Mouse (Mus musculus) urinary bladder, adult 18-20 months (tissue): ENCODE measurements around the gene Pik3r6.

ENCODE experiments used
- DNase-seq, 2 experiments: peaks; one replicate each; pipeline ENCODE4 v3.0.0; 2022; ENCODE audit warnings: low spot score in 2 of 2, mixed read lengths in 2 of 2

Gene Pik3r6

GRCm38 (mm10) chr11:68502902-68503629, at the start of gene Pik3r6:
TSS of gene Pik3r6 (plus strand) at chr11:68503019.
- no peak for DNase-seq

DNA sequence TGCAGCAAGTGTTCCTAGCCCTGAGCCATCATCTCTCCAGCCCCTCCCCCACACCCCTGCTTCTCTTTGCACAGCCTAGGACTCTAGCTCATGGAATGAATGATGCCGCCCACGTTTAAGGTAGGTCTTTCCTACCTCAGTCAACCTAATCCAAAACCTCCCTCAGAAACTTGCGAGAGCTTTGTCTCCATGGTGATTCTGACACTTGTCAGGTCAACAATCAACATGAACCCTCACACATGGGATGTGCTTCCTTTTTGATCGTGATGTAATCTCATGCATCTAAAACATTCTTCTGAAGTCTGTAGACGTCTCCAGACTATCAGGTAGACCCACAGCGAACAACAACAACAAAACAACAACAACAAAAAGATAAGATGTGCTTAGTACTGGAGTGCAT, 49.5 kb upstream of the Pik3r6 start:
- no peak for DNase-seq

- DNase-seq, result no peak
Measured at GRCm38 (mm10) chr11:68458086-68458485, 44.7 kb upstream of the Pik3r6 start.

- no peak for DNase-seq
Measured at GRCm38 (mm10) chr11:68459021-68459420, 43.8 kb upstream of the Pik3r6 start.

GRCm38 (mm10) chr11:68459486-68459885, 43.3 kb upstream of the Pik3r6 start:
- no peak for DNase-seq

DNA sequence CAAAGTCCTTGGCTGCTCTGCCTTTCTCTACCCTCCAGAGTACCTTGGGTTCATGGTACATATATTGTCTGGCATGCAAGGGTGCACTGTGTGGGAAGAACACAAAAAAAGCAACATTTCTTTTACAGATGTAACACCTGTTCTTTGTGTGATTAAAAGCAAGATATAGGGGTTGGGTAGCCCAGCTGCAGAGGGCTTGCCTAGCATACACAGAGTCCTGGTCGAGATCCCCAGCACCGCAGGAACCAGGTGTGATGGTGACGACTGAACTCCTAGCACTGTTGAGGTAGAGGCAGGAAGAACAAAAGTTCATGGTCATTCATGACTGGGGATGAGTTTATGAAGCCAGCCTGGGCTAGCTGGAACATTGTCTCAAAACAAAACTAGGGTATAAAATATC, 40.1 kb upstream of the Pik3r6 start:
- DNase-seq, result no peak

DNA sequence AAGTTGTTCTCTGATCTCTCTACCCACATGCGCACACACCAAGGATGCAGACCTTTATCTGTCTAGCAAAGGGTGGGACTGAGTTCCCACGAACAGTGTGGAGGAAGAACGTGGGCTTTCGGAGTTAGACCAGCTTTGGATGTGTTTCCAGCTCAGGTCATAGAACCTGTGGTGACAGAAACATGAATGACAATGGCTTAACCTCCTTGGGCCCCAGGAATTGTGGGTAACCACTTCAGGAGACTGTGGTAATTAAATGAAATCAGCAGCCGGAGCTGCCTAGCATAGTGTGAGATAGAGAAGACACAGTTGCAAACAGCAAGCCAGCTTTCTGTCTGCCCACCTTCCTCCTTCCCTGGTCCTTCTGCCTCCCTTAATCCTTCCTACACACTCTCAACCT, 38.6 kb upstream of the Pik3r6 start:
- DNase-seq, result no peak

DNA sequence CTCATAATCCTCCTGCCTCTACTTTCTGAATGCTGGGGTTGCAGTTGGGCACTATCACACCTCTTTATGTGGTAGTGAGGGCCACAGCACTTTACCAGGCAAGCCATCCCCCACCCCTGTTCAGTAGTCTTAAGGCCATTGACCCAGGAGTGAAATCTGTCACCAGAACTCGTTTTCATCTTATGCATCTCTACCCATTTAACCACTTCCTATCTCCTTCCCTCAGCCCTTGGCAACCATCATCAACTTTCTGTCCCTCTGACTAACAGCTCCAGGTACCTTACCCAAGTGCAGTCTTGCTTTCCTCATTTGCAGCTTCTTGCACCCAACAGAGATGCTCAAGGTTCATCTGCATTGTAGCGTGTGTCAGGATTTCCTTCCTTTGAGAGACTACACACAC, 37.7 kb upstream of the Pik3r6 start:
- no peak for DNase-seq

DNA sequence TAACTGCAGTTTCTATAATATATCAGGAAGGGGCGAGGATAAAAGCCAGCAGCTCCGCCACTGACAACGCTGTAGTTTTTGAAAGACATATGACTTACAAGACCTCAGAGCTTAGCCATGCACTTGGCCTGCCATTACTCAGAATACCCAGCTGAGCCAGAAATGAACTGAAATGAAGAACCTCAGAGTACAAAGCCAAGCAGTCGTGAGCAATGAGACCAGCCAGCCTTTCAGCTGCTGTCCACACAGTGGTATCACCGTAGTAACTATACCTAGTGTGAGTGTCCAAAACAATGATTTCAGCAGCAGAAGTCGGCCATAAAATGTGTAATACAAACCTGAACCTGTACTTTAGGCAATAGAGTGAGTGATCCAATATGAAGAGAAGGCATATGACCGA, 35.4 kb upstream of the Pik3r6 start:
- DNase-seq, result no peak

GRCm38 (mm10) chr11:68467962-68468612, 34.7 kb upstream of the Pik3r6 start:
- no peak for DNase-seq

DNA sequence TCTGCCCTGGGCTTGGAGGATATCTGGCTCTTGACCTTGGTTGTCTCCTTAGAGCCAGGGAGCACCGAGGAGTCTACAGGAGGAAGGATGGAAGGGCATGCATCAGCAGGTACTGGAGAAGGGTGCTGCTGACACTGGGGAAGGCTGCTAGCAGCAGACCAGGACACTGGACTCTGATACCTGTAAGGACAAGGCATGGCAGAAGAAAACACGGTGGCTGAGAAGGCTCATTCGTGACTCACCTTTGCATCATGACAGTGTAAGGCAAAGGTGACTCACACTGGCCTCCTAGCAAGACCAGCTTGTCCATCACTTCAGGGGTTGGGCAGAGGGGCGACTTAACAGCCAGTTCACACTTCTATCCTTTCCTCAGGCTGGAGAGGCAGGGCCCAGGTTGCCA, 33.9 kb upstream of the Pik3r6 start:
- no peak for DNase-seq

DNA sequence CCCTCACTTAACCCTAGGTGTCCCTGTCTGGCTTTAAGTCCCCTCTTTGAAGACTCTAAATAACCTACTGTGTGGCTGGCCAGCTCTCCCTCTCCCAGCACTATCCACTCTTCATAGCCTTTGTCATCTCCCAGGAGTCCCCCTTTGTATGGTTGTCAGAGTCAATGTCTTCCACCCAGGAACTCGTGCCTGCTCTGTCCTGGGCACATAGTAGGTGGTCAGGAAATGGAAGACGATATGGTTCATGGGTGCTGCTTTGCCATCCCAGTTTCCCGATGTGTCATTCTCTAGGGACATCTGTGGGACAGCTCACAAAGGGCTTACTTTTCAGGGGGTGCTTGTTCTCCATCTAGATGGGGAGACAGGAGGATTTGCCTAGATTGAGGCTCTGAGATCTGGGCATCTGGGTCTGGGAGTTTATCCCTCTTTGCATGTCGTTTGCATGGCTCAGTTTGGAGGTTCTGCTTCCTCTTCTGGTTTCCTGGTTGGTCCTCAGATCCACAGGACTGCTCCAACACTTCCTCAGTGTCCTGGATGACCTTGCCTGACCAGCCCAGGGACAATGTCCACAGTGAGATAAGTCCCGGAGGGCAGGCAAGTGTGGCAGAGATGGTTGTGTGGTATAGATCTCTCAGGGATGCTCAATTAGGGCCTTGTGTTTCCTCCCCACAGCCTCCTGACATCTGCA, 30.5 kb upstream of the Pik3r6 start:
- no peak for DNase-seq

DNA sequence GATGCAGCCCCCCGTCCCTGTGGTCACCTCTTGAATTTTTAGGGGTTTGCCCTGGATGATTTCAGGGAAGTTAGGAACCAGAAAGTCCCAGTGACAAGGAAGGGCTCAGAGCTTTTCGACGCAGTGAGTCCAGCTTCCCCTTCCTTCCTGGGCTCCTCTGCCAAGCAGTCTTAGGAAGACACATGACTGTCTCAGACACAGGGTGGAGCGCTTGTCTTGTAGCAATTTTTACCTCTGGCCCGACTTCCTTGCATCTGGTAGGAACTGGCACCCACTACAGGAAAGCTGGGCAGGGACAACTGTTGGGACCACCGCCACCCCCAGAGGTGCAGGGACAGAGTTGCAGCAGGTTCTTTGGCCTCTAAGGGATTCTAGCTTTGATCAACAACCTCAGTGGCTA, 28.2 kb upstream of the Pik3r6 start:
- DNase-seq, result no peak

DNA sequence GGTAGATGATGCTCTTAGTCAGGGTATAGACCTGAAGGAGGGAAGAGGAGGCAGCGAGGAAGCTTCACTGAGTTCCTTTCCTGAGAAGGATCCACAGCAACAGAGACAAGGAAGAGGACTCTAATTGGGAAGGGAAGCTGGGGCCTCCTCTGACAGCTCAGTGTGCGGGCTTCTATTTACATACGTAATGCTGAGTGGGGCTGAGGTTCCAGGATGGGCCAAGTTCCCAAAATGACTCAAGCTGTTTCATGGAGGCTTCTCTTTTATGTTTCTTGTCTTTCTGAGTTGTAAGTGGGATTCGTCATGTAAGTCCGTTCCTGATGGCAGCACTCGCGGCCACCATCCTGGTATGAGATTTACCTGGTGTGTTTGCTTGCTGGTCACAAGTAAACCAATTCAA, 27.1 kb upstream of the Pik3r6 start:
- no peak for DNase-seq

GRCm38 (mm10) chr11:68477661-68478060, 25.2 kb upstream of the Pik3r6 start:
- no peak for DNase-seq

- DNase-seq, result no peak
Measured at GRCm38 (mm10) chr11:68478574-68478981, 24.2 kb upstream of the Pik3r6 start.

DNA sequence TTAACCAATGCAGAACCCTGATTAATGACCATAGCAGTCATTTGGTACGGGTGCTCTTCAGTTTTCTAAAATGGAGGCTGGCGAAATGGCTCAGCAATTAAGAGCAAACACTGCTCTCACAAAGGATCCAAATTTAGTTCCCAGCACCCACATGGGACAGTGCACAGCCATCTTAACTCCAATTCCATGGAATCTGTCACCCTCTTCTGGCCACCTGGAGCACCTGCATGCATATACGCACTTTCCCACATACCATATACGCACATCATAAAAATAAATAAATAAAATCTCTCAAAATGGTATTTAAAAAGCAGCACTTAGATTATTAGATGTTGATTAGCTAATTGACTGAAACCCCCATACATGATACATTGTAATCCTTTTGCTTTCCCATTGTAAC, 22.2 kb upstream of the Pik3r6 start:
- DNase-seq, result no peak

- no peak for DNase-seq
Measured at GRCm38 (mm10) chr11:68482001-68482400, 20.8 kb upstream of the Pik3r6 start.

- DNase-seq, result no peak
Measured at GRCm38 (mm10) chr11:68483213-68483612, 19.6 kb upstream of the Pik3r6 start.

DNA sequence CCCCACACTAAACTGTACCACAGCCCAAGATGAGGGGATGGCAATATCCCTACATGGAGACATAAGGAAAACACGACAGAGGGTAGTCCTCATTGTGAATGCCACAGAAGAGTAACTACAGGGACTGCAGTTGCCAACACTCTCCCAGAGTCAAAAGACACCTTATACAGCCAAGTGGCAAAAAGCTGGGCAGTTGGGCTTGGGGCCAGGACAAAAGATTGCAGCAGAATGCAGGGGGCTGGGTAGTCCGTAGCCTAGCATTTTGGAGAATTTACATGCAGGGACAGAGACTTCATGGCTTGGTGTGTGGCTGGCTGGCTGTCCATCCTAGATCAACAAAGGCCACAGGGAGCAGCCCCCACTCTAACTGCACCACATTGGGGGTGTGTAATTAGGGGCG, 18.4 kb upstream of the Pik3r6 start:
- no peak for DNase-seq

GRCm38 (mm10) chr11:68485206-68485942, 17.4 kb upstream of the Pik3r6 start:
- DNase-seq, result no peak

DNA sequence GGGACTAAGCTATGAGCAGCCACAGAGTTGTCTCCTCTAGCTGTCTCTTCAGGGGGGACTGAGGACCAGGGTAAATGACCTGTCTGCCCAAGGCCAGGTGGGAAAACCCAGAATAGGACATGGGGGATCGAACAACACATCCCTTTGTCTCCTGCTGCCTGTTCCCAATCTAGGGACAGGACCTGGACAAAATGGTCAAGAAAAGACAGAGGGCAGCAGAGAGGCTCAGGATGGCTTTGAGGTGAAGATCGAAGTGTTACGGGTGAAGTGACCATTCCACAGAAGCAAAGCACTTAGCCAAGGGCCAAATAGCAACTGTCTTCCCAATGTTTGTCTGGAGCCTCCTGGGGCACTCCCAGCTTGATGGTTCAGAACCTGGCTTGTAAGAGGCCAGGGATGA, 16.7 kb upstream of the Pik3r6 start:
- no peak for DNase-seq
